Mouse (Mus musculus): Measurements from ENCODE around the gene Crybg2.

Crybg2 gene

GRCm38 (mm10) chr4:134058166-134058715, 2.4 kb upstream of the Crybg2 start:
- in situ Hi-C loops (cut with MboI, MseI) = no loop called here

DNA sequence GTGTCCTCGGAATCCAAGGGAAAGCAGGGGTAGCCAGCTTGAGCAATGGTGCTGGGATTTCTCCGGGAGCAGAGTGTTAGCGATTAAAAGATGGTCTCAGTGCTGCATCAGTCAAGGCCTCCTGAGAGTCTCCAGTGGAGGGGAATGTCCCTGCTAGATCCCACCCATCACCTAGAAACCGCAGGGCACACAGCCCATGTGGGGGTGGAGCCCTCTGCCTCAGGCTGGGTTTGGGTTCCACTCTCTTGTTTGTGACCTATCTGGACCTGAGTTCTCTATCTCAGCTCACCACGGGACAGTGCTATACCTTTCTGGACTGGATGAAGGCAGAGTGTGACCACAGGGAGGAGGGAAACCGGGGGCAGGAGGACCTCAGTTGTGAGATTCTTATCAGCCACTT, 1.7 kb upstream of the Crybg2 start:
- in situ Hi-C loops (cut with MboI, MseI) = no loop called here

- in situ Hi-C loops (cut with MboI, MseI) = no loop called here
These were observed 683 bp downstream of the Crybg2 start for GRCm38 (mm10) chr4:134061166-134061830.

GRCm38 (mm10) chr4:134061944-134062446, 1.4 kb downstream of the Crybg2 start:
- in situ Hi-C loops (cut with MboI, MseI) = no loop called here

GRCm38 (mm10) chr4:134062561-134062960, 1.9 kb downstream of the Crybg2 start:
- in situ Hi-C loops (cut with MboI, MseI) = no loop called here

DNA sequence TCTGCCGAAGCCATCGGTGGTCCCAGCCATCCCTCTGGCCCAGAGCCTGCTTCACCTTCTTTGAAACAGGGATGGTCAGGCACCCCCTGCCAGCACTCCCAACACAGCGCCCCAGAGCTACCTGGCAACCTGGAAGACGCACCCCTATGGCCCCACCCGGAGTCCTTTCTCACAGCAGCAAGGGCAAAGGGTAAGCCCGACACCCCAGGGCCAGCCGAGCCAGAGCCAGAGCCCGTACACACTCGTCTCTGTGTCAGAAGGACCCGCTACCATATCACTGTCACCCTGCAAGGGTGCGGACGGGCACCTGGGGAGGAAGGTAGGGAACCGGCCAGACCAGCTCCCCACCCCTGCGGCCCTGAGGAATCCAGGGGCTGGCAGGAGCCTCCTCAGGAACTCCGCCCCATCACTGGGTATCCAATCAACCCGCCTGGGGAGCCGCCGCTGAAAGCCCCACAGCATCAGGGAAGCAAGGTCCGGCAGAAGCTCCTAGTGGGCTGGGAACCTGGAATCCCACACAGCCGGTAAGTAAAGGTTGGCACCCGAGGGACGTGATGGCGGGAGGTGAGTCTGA, 4.9 kb downstream of the Crybg2 start:
- in situ Hi-C loops (cut with MboI, MseI) = no loop called here

DNA sequence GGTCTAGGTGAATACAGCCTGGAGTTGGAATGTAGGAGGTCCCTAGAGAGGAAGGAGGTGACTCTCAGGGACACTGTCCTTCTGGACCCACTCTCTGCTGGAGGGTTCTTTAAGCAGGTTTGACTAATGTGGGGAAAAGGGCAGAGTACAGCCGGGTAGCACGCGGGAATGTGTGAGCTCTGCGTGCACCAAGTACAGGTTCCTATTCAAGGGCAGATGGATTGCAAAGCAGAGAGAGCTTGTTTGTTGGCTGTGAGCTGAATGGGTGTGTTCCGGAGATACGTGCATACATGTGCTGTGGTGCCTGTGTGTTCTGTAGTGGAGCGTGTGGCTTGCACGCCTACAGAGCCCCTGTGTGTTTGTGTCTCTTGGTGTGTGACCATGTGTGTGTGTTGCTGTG, 6.8 kb downstream of the Crybg2 start:
- in situ Hi-C loops (cut with MboI, MseI) = no loop called here

DNA sequence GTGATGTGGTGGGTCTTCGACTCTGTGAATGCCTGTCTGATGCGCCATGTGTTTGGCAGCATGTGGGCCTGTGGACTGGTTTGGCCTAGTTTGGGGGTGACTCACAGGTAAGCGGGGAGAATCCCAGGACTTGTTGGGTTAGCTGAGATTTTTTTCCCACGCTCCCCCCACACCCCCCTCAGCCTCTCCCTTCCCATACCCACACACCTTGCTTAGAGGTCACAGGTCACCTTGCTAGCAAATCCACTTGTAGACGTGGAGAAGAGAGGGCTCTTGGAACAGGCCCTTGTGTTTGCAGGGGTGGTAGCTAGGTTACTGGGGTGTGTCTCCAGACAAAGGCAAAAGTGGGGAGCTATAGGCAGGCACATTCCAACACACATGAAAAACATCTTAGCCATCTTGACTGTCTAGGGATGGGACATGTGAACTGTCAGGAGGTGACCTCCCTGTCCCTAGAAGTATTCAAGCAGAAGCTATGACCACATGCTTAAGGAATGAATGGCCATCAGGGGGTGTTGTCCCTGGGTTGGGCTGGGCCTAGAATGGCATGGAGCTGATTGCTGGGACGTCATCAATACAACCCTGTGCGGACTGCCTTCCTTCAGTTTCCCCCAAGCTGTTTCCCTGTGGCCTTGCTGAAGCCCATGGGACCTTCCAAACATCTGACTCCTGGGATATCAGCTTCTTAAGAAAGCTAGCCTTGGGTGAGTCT, 7.4 kb downstream of the Crybg2 start:
- in situ Hi-C loops (cut with MboI, MseI) = no loop called here

DNA sequence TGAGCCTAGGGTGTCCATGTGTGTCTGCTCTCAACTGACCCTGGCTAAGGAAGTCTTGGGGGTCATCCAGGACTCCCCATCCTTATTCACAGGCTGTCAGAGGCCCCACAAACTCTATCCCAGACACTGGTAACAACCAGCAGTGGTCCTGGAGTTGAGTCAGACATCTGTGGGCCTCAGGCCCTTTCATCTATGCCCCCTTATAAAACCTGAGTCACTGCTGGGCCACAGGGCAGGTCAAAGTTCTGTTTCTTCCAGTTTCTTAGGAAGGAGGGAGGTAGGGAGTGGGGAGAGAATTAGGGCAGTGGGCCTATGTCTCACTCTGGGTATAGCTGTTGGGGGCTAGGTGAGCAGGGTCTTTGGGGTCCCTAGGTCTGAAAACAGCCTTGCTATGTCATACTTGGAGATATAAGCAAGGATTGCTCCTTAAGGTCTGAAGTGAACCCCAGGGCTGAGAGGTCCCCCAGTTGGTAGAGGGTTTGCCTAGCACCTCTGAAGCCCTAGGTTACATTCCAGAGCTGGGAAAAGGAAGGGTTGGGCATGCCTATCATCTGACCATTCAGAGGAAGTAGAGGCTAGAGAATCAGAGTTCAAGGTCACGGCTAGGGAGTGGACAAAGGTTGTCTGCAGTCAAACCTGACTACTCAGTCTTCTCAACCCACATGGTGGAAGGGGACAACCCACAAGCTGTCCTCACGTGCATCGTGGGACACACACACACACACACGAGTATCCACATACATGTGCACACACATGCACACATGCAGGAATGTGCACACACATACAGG, 8.4 kb downstream of the Crybg2 start:
- in situ Hi-C loops (cut with MboI, MseI) = no loop called here

- in situ Hi-C loops (cut with MboI, MseI) = loop anchor here (10.0 kb wide), 1 partner anchor 1584 kb away; no protein-coding TSS in a partner anchor
These were observed 18.1 kb downstream of the Crybg2 start for GRCm38 (mm10) chr4:134078694-134079093.

DNA sequence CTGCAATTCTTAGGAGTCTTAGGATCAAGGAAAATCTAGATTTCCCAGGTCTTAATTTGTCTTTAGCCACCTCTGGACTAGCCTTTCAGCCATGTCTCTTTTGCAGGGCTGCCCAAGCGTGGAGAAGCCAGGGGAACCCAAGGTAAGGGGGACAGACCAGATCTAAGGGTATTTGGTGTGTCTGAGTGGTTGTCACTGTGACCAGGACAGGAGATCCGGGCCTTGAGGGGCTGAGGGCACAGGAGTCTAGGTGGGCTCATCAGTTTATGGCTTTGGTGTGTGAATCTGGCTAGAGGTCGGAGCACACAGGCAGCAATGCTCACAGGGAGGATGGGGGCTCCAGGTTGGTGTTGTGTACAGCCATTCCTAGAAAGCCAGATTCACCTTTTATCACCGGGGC, 20.1 kb downstream of the Crybg2 start:
- in situ Hi-C loops (cut with MboI, MseI) = no loop called here

- in situ Hi-C loops (cut with MboI, MseI) = no loop called here
These were observed 21.2 kb downstream of the Crybg2 start for GRCm38 (mm10) chr4:134081730-134082386.

DNA sequence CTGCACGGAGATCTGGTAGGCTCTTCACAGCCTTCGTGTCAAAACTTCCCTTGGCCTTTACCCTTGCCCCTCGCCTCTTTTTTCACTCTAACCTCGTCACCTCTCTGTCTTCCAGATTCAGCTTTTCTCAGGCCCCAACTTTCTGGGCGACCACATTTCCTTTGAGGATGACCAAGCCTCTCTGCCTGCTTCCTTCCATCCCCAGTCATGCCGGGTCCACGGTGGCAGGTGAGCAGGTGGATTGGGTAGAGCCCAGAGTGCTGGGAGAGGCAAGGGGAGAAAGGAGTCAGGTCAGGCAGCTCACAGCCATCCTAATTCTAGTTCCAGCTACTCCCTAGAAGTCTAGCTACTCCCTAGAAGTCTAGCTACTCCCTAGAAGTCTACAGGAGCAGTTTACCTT, 21.8 kb downstream of the Crybg2 start:
- in situ Hi-C loops (cut with MboI, MseI) = no loop called here

- in situ Hi-C loops (cut with MboI, MseI) = no loop called here
These were observed 24.4 kb downstream of the Crybg2 start for GRCm38 (mm10) chr4:134084999-134085398.

GRCm38 (mm10) chr4:134087412-134087811, 26.8 kb downstream of the Crybg2 start:
- in situ Hi-C loops (cut with MboI, MseI) = no loop called here

GRCm38 (mm10) chr4:134089029-134089428, 28.4 kb downstream of the Crybg2 start:
- in situ Hi-C loops (cut with MboI, MseI) = no loop called here

DNA sequence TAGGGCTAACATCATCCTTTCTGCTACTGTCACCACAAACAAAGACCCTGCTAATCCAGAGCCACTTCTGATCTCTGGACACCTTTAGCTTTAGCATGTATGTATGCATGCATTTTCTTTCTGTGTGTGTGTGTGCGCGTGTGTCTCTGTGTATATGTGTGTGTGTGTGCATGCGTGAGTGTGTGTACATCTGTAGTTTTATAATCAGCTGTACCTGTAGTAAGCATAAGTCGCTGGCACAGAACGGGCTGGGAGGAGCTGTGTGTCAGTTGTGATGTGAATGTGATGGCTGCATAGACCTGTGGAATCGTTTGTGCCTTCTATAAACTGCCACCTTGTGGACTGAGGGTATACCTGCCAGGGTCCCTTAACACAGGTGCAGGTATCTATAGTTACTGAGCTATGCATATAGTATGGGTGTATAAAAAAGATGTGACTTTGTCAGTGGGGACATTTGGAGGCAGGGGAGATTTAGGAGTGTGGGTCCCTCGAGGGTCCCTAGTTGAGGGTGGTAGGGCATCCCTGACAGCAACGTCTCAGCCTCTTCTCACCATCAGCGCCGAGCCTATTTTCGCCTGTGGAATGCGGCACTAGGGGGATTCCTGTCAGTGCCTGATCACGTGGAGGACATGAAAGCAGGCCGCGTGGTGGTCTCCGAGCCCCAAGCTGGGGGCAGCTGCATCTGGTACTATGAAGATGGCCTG, 30.1 kb downstream of the Crybg2 start:
- in situ Hi-C loops (cut with MboI, MseI) = loop anchor here (5.0 to 10.0 kb wide), 3 partner anchors 37 to 246 kb away; partner anchors contain the start of gene Sh3bgrl3

DNA sequence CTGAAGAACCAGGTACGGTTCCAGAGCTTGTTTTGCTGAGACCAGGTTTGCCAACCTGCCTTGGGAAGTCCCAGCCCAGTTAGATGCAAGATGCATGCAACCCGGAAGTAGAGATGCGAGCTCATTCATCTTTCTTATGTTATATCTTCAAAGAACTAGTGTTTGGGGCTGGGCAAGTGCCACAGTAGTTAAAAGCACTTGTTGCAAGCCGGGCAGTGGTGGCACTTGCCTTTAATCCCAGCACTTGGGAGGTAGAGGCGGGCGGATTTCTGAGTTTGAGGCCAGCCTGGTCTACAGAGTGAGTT, 30.6 kb downstream of the Crybg2 start:
- in situ Hi-C loops (cut with MboI, MseI) = loop anchor here (5.0 to 10.0 kb wide), 3 partner anchors 36 to 246 kb away; partner anchors contain the start of gene Sh3bgrl3

DNA sequence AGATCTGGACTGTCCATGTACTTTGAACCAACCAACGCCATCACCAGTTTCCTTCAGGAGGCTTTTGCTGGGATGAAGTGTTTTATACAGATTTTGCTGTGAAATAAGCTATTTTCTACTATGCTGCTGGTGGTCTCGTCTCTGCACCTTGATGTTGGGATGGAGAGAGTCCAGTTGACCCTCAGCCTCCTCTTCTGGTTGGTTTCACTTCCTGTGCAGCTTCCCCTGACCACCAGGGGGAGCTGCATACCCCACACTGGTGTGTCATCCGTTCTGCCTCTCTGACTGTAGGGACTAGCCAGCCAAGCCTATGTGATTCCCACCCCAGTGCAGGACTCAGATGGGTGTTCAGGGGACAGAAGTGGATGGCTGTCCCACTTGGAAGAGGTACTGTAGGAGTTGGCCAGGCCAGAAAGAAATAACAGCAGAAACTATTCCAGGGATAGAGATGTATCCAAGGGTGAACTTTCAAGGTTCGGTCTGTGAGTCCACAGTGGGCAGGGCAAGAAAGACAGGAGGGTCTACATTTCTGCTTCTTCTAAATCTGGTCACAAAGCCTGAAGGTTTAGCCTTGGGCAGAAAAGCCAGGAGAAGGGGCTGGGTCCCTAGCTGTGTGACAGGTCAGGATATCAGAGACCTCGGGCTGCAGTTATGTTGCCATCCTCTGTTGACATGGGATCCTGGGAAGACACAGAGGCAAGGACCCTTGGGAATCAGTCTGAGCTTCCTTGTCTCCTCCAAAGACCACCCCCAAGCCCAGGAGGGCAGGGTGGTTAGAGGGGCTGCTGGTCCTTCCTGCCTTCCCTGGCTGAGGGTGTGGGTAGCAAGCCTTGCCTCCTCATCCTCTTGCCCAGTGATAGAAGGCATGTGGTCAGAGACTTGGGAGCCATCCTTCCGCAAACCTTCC, 32.0 kb downstream of the Crybg2 start:
- in situ Hi-C loops (cut with MboI, MseI) = loop anchor here (5.0 to 10.0 kb wide), 3 partner anchors 35 to 248 kb away; partner anchors contain the start of gene Sh3bgrl3

Data from T-helper 1 cell (primary cell).